Comparison of ENCODE assay signal across 11 mouse cellular contexts in the genomic region with DNA sequence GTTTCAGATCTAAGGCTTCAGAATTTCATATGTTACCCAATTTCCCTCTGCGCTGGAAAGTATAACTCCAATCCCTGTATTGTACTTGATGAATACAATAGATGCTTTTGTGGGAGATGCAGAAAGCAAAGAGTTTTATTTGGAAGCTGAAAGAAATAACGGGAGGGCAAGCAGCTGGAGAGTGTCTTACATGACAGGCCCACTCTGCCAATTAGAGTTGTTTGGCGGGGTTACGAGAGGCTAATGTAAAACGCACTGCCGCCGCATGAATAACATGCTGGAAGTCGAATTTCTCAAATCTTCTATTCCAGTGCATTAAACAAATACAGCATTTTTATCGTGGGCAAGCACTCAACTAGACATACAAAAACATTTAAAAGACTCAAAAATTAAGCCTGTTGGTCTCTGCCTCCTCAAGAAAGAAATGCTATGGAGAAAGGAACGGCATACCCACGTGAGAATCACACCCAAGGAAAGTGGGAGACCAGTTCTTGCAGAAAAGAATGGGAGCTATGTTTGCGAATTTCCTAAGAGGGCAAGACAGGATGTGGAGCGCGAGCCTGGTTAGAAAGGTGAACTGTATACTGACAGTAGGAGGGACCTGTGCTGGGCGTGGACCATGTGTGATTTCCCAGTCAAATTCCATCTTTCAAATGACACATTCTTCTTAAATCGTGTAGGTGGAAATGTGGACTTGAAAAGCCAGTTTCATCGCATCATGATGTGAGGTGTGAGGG. TPM values are rescaled to one million over a fixed set of nuclear protein-coding genes. Genes with fewer than 3 reads are reported as not detected.
A peak's percentile ranks its signal among the peaks of the same experiment; 100 is the strongest.
DNase-seq lines count a peak whose midpoint lies in the region; ATAC-seq and TF ChIP-seq lines count a peak whose summit lies in the region.
"Had no signal": no experiment of that assay in that cellular context is flagged by ENCODE, and none has a peak within 500 bp of the region (broad histone marks: within the 10 kb centered on the region; RNA-seq: fewer than 3 reads in every experiment).

No protein-coding gene starts in this region.

- ATAC-seq in heart, embryonic 11.5 days (replicated peaks; ENCODE audit: insufficient number of reproducible peaks, low FRiP score, low TSS enrichment) = no peak
- peak; percentile 86 for ATAC-seq in lung, embryonic 16.5 days (ENCODE audit: low read depth)
- 0 out of 2 replicates have a peak, but pooled peaks have one; percentile 55 for ATAC-seq in heart, postnatal 0 days (ENCODE audit: insufficient read depth, low read depth)
- ATAC-seq in stomach, embryonic 15.5 days (ENCODE audit: insufficient read depth, low FRiP score, low read depth) = no peak
- ATAC-seq in monocyte, adult 5-6 weeks (replicated peaks; ENCODE audit: insufficient number of reproducible peaks, low FRiP score, low TSS enrichment, poor library complexity, severe bottlenecking) = no peak

- WGBS in heart, embryonic 11.5 days (ENCODE audit: insufficient replicate concordance) = 73% methylated on average over 17 of the region's 17 CpGs
- 51% methylated on average over 17 of the region's 17 CpGs for WGBS in lung, embryonic 16.5 days
- 68% methylated on average over 17 of the region's 17 CpGs for WGBS in heart, postnatal 0 days
- WGBS in stomach, embryonic 15.5 days = 45% methylated on average over 17 of the region's 17 CpGs

- peaks cover 12% of the 10 kb centered on the region for H3K4me1 ChIP-seq in heart, embryonic 11.5 days (ENCODE audit: control insufficient read depth, insufficient read depth, low read length)
- H3K4me1 ChIP-seq in lung, embryonic 16.5 days (replicated peaks; ENCODE audit: control insufficient read depth, insufficient read depth, low read length) = peaks cover 11% of the 10 kb centered on the region; the same call in 1 of the 2 replicates
- H3K4me1 ChIP-seq in heart, postnatal 0 days (ENCODE audit: control insufficient read depth, insufficient read depth) = peaks cover 16% of the 10 kb centered on the region
- no peaks in the 10 kb centered on the region for H3K4me1 ChIP-seq in stomach, embryonic 15.5 days

- TF ChIP-seq CTCF in heart, postnatal 0 days (IDR thresholded peaks at IDR 0.05; ENCODE audit: low read depth) = no peak

- no peak overlapping the region for H3K27ac ChIP-seq in heart, embryonic 11.5 days (ENCODE audit: low read depth, low read length)
- H3K27ac ChIP-seq in lung, embryonic 16.5 days (ENCODE audit: low read length) = peak overlapping the region; percentile 81
- H3K27ac ChIP-seq in heart, postnatal 0 days (ENCODE audit: low read depth) = no peak overlapping the region
- peak overlapping the region; percentile 48 for H3K27ac ChIP-seq in stomach, embryonic 15.5 days

- no peak for TF ChIP-seq EP300 in heart, postnatal 0 days (IDR thresholded peaks at IDR 0.05; ENCODE audit: low read depth)

- H3K4me2 ChIP-seq in heart, embryonic 11.5 days = no peak overlapping the region
- H3K4me2 ChIP-seq in lung, embryonic 16.5 days (ENCODE audit: low read depth, low read length) = 0 out of 2 replicates have a peak overlapping the region, but pooled peaks have one; percentile 14
- no peak overlapping the region for H3K4me2 ChIP-seq in heart, postnatal 0 days (ENCODE audit: low read depth, low read length)
- H3K4me2 ChIP-seq in stomach, embryonic 15.5 days = peak overlapping the region; percentile 23; the same call in 1 of the 2 replicates
- H3K4me2 ChIP-seq: midbrain, embryonic 11.5 days had no signal

- H3K4me3 ChIP-seq in heart, embryonic 11.5 days (ENCODE audit: low read depth, low read length) = no peak overlapping the region
- no peak overlapping the region for H3K4me3 ChIP-seq in lung, embryonic 16.5 days (ENCODE audit: low read length)
- H3K4me3 ChIP-seq in heart, postnatal 0 days (ENCODE audit: low read depth, low read length) = no peak overlapping the region
- no peak overlapping the region for H3K4me3 ChIP-seq in stomach, embryonic 15.5 days (replicated peaks)

- DNase-seq in heart, adult 11 months = peak; percentile 83
- no peak for DNase-seq in lung, postnatal 25 days (ENCODE audit: low spot score)
- DNase-seq in heart, postnatal 0 days (ENCODE audit: low spot score) = no peak
- DNase-seq in adrenal gland, adult 8-10 months = no peak
- DNase-seq: embryo, embryonic 11 days; gastrocnemius, postnatal 14 days had no signal

- H3K9ac ChIP-seq in heart, embryonic 11.5 days (ENCODE audit: low read depth, low read length) = no peak overlapping the region
- no peak overlapping the region for H3K9ac ChIP-seq in lung, embryonic 16.5 days (ENCODE audit: low read length)
- H3K9ac ChIP-seq in heart, postnatal 0 days (replicated peaks; ENCODE audit: low read depth, low read length) = no peak overlapping the region
- H3K9ac ChIP-seq in stomach, embryonic 15.5 days = no peak overlapping the region

- no peaks in the 10 kb centered on the region for H3K9me3 ChIP-seq in heart, embryonic 11.5 days (replicated peaks; ENCODE audit: control insufficient read depth, low read length)
- no peaks in the 10 kb centered on the region for H3K9me3 ChIP-seq in lung, embryonic 16.5 days (ENCODE audit: control insufficient read depth, low read length)
- H3K9me3 ChIP-seq in heart, postnatal 0 days (replicated peaks; ENCODE audit: control insufficient read depth, low read length) = no peaks in the 10 kb centered on the region
- no peaks in the 10 kb centered on the region for H3K9me3 ChIP-seq in stomach, embryonic 15.5 days

- no peaks in the 10 kb centered on the region for H3K36me3 ChIP-seq in heart, embryonic 11.5 days (ENCODE audit: control insufficient read depth, insufficient read depth, low read length)
- no peaks in the 10 kb centered on the region for H3K36me3 ChIP-seq in lung, embryonic 16.5 days (ENCODE audit: control insufficient read depth, insufficient read depth, low read length)
- no peaks in the 10 kb centered on the region for H3K36me3 ChIP-seq in heart, postnatal 0 days (replicated peaks; ENCODE audit: control insufficient read depth, insufficient read depth, low read length)
- no peaks in the 10 kb centered on the region for H3K36me3 ChIP-seq in stomach, embryonic 15.5 days

- no peaks in the 10 kb centered on the region for H3K27me3 ChIP-seq in heart, embryonic 11.5 days (ENCODE audit: control insufficient read depth, insufficient read depth, low read length)
- H3K27me3 ChIP-seq in lung, embryonic 16.5 days (ENCODE audit: control insufficient read depth, insufficient read depth, low read depth, low read length) = no peaks in the 10 kb centered on the region
- H3K27me3 ChIP-seq in heart, postnatal 0 days (ENCODE audit: control insufficient read depth, insufficient read depth, low read length) = no peaks in the 10 kb centered on the region
- no peaks in the 10 kb centered on the region for H3K27me3 ChIP-seq in stomach, embryonic 15.5 days (replicated peaks)

RNA-seq across cellular contexts. Expression of a gene that starts 26.7 kb away (rescaled TPM):
- 0.31 and 1.1 TPM in 2 replicates for polyA plus RNA-seq in heart, embryonic 11.5 days (2014; fragmentation: Nextera tagmentation; extraction: Ambion mirVana)
- polyA plus RNA-seq in lung, embryonic 16.5 days (2015; fragmentation: Nextera tagmentation; extraction: Ambion mirVana) = 16.3 and 19.2 TPM in 2 replicates
- total RNA-seq in heart, postnatal 0 days (2014; rRNA removed; ENCODE audit: low replicate concordance) = not detected in 2 replicates
- polyA plus RNA-seq in heart, postnatal 0 days (2015; fragmentation: Nextera tagmentation; extraction: Ambion mirVana) = 0.44 and 0.52 TPM in 2 replicates
- 2.7 and 4.5 TPM in 2 replicates for polyA plus RNA-seq in stomach, embryonic 15.5 days (2015; fragmentation: Nextera tagmentation; extraction: Ambion mirVana)
- total RNA-seq in monocyte, adult 5-6 weeks (2017) = 0.32 to 0.68 TPM in 2 of 3 replicates, not detected in the other
- total RNA-seq in adrenal gland, adult 8-10 months (2022) = 1 to 10 TPM in 2 of 4 experiments, under 1 TPM in 2; 0.38 to 1.3 (median 0.97) TPM

Comparison
In these comparisons a context has a peak if more than half of its experiments do, and no peak if none do; other contexts are left out.
1. ATAC-seq: peak in lung, embryonic 16.5 days (single experiment) and heart, postnatal 0 days (single experiment); none in heart, embryonic 11.5 days (single experiment), stomach, embryonic 15.5 days (single experiment) and monocyte, adult 5-6 weeks (single experiment).
2. H3K27ac ChIP-seq: peak in lung, embryonic 16.5 days (single experiment) and stomach, embryonic 15.5 days (single experiment); none in heart, embryonic 11.5 days (single experiment) and heart, postnatal 0 days (single experiment).
3. H3K4me2 ChIP-seq: peak in lung, embryonic 16.5 days (single experiment) and stomach, embryonic 15.5 days (single experiment); none in heart, embryonic 11.5 days (single experiment) and heart, postnatal 0 days (single experiment).